Mouse (Mus musculus): ENCODE measurements around the gene Lin7a.

DNA sequence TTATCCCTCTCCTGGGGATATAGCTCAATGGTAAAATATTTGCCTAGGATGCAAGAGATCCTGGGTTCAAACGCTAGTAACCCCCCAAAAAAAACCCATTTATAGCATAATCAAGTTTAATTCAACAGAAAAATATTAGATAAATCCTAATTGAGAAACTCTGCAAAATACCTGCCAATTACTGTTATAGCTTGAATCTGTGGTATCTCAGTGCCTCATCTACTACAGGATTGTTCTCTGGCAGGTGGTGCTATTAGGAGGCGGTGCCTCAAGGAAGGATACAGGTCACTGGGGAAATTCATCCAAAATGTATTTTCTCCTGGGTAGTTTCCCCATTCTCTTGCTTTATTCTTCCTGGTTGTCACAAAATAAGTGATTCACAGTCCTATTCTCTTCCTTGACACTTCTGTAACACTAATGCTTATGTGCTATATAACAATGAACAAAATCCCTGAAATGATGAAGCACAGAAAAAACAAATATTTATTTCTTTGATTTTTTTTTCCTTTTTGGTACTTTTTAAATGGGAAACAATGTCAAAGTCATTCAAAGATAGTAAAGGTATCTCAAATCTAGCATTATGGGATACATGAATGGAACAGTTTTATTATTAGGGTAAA is 38.9 kb upstream of the Lin7a start:
- TF ChIP-seq CTCF (IDR thresholded peaks at IDR 0.05; ENCODE audit: low read depth, low read length) (no peak), POLR2A (IDR thresholded peaks at IDR 0.05; ENCODE audit: borderline replicate concordance, low read depth, low read length) (no peak)

All from bone marrow macrophage, adult 2 months (primary cell).